Mouse (Mus musculus) intestine, postnatal 0 days (tissue): ENCODE measurements around the gene Spred1. TPM values are rescaled to one million over a fixed set of nuclear protein-coding genes. Genes with fewer than 3 reads are reported as not detected.
A peak's percentile ranks its signal among the peaks of the same experiment; 100 is the strongest.

ENCODE experiments used
- ATAC-seq: fragments of 200-750 bp; cut with Nextera tagmentation; 2 replicates; pipeline ENCODE4 v1.8.0; 2017; ENCODE audit warnings: mild to moderate bottlenecking, moderate TSS enrichment, moderate library complexity
- H3K27ac ChIP-seq: fragments of 300-500 bp; sonication (generic); 2 replicates; pipeline ENCODE4 v1.5.1; 2014; ENCODE audit warnings: mild to moderate bottlenecking, low read depth, low read length, moderate library complexity
- H3K27me3 ChIP-seq: fragments of 300-500 bp; sonication (generic); replicated peaks from 2 replicates; pipeline ENCODE4 v1.6.1; 2014; ENCODE audit warnings: low read length, mixed read lengths; ENCODE audit not compliant: control insufficient read depth, insufficient read depth
- H3K36me3 ChIP-seq: fragments of 300-500 bp; sonication (generic); 2 replicates; pipeline ENCODE4 v1.6.1; 2014; ENCODE audit warnings: mild to moderate bottlenecking, moderate library complexity; ENCODE audit not compliant: control insufficient read depth, insufficient read depth
- H3K4me1 ChIP-seq: fragments of 300-500 bp; sonication (generic); replicated peaks from 2 replicates; pipeline ENCODE4 v1.6.1; 2014; ENCODE audit warnings: antibody characterized with exemption, low read length, mixed read lengths; ENCODE audit not compliant: control insufficient read depth, insufficient read depth
- H3K4me2 ChIP-seq: fragments of 300-500 bp; sonication (generic); replicated peaks from 2 replicates; pipeline ENCODE4 v1.6.1; 2014; ENCODE audit warnings: low read depth, mild to moderate bottlenecking, moderate library complexity
- H3K4me3 ChIP-seq: fragments of 300-500 bp; sonication (generic); 2 replicates; pipeline ENCODE4 v1.5.1; 2014; ENCODE audit warnings: low read depth, low read length
- H3K9ac ChIP-seq: fragments of 300-500 bp; sonication (generic); 2 replicates; pipeline ENCODE4 v1.6.1; 2014; ENCODE audit warnings: mild to moderate bottlenecking, low read depth, low read length
- H3K9me3 ChIP-seq: fragments of 300-500 bp; sonication (generic); 2 replicates; pipeline ENCODE4 v1.6.1; 2016; ENCODE audit warnings: mixed run types; ENCODE audit not compliant: control insufficient read depth
- CTCF ChIP-seq: sonication (generic); IDR thresholded peaks from 2 replicates; pipeline ENCODE4 v1.5.1; 2016; ENCODE audit warnings: low read depth, mild to moderate bottlenecking, control low read depth, antibody characterized with exemption, moderate library complexity
- WGBS: fragments of 180-500 bp; shearing (Covaris S2); extraction: QIAGEN DNeasy Blood & Tissue Kit; methylation state at CpG from one replicate; pipeline ENCODE4 v1.1.7; 2014; 5-methylcytosine and 5-hydroxymethylcytosine counted together
- microRNA counts: library from miRNA; unstranded; fragments of <30 nt; microRNA quantifications from one replicate; lab custom pipeline; 2016
- microRNA-seq: library from miRNA; unstranded; fragments of <30 nt; microRNA quantifications from one replicate; pipeline ENCODE4, GENCODE M21; 2016
- polyA plus RNA-seq: library from polyadenylated mRNA; unstranded; fragments of >200 nt; fragmentation: Nextera tagmentation; extraction: Ambion mirVana; gene quantifications from 2 replicates; pipeline ENCODE4 v1.2.1, GENCODE M21; 2015

The Spred1 gene
- polyA plus RNA-seq, 1 experiment from 2014 or later, result 5.1 TPM

GRCm38 (mm10) chr2:117230261-117230660 lies 109.1 kb downstream of the Spred1 start:
- H3K4me2 ChIP-seq, result no peak overlapping the region
- WGBS, result 84% methylated on average over 7 of the region's 7 CpGs
- H3K36me3 ChIP-seq, result no peaks in the 10 kb centered on the region
- H3K9me3 ChIP-seq, result no peaks in the 10 kb centered on the region
- ATAC-seq, result no peak
- no peaks in the 10 kb centered on the region; the same call in 1 of the 2 replicates for H3K27me3 ChIP-seq
- H3K27ac ChIP-seq, result no peak overlapping the region
- no peak for TF ChIP-seq CTCF
- no peak overlapping the region for H3K4me3 ChIP-seq
- H3K9ac ChIP-seq, result no peak overlapping the region
- no peaks in the 10 kb centered on the region for H3K4me1 ChIP-seq

GRCm38 (mm10) chr2:117231257-117231656 lies 110.1 kb downstream of the Spred1 start:
- H3K27me3 ChIP-seq, result no peaks in the 10 kb centered on the region; the same call in 1 of the 2 replicates
- 0 out of 2 replicates have a peak, but pooled peaks have one; percentile 45 for ATAC-seq
- no peaks in the 10 kb centered on the region for H3K4me1 ChIP-seq
- H3K36me3 ChIP-seq, result no peaks in the 10 kb centered on the region
- H3K9ac ChIP-seq, result no peak overlapping the region
- no peak overlapping the region for H3K4me2 ChIP-seq
- no peak overlapping the region for H3K27ac ChIP-seq
- H3K4me3 ChIP-seq, result no peak overlapping the region
- 6% methylated on average over 13 of the region's 13 CpGs for whole genome bisulfite sequencing
- TF ChIP-seq CTCF, result peak; percentile 96
- no peaks in the 10 kb centered on the region for H3K9me3 ChIP-seq

MicroRNAs within 50 kb of the gene (microRNA counts, 519-probe panel; counts per million panel counts)
- microRNA mmu-miR-674 (lab: Ali Mortazavi, UCI), result 3,081 counts per million, percentile 34 among the panel's probes with 10 or more counts

Small RNA genes lying within 50 kb of the gene (microRNA-seq; reads per million reads assigned to microRNA genes)
- 450 reads per million, percentile 67 among the genes with 10 or more reads in this experiment for gene Mir674

Other genes starting within 250 kb of the Spred1 start
- gene Tmco5, start 242.7 kb upstream of the Spred1 start, polyA plus RNA-seq, result not detected in 2 replicates
- gene Fam98b, start 128.4 kb downstream of the Spred1 start, polyA plus RNA-seq, result 8.5 and 9.0 TPM in 2 replicates
- 0.31 and 0.46 TPM in 2 replicates for gene Rasgrp1, start 221.6 kb downstream of the Spred1 start, polyA plus RNA-seq